Mouse (Mus musculus) liver, embryonic 16.5 days (tissue): Measurements from ENCODE around the gene Faap100. TPM values are rescaled to one million over a fixed set of nuclear protein-coding genes. Genes with fewer than 3 reads are reported as not detected.

Experiments
- ATAC-seq: fragments of 200-750 bp; cut with Nextera tagmentation; 2 replicates; pipeline ENCODE4 v1.8.0; 2017; ENCODE audit warnings: low read depth, mild to moderate bottlenecking, moderate number of reproducible peaks, moderate library complexity
- H3K27ac ChIP-seq: fragments of 300-500 bp; sonication (generic); 2 replicates; pipeline ENCODE4 v1.5.1; 2014; ENCODE audit warnings: mild to moderate bottlenecking, low read length
- H3K27me3 ChIP-seq: fragments of 300-500 bp; sonication (generic); 2 replicates; pipeline ENCODE4 v1.6.1; 2014; ENCODE audit warnings: low read depth, low read length, mixed read lengths; ENCODE audit not compliant: control insufficient read depth, insufficient read depth
- H3K36me3 ChIP-seq: fragments of 300-500 bp; sonication (generic); 2 replicates; pipeline ENCODE4 v1.6.1; 2014; ENCODE audit warnings: mild to moderate bottlenecking; ENCODE audit not compliant: control insufficient read depth, insufficient read depth
- H3K4me1 ChIP-seq: fragments of 300-500 bp; sonication (generic); 2 replicates; pipeline ENCODE4 v1.6.1; 2014; ENCODE audit warnings: low read depth, low read length, mixed read lengths; ENCODE audit not compliant: control insufficient read depth
- H3K4me2 ChIP-seq: fragments of 300-500 bp; sonication (generic); 2 replicates; pipeline ENCODE4 v1.6.1; 2014; ENCODE audit warnings: low read depth, low read length, mixed read lengths
- H3K4me3 ChIP-seq: fragments of 300-500 bp; sonication (generic); 2 replicates; pipeline ENCODE4 v1.5.1; 2014; ENCODE audit warnings: low read depth, mild to moderate bottlenecking, low read length
- H3K9ac ChIP-seq: fragments of 300-500 bp; sonication (generic); 2 replicates; pipeline ENCODE4 v1.6.1; 2014; ENCODE audit warnings: low read depth, low read length
- H3K9me3 ChIP-seq: fragments of 300-500 bp; sonication (generic); replicated peaks from 2 replicates; pipeline ENCODE4 v1.6.1; 2016; ENCODE audit warnings: low read length; ENCODE audit not compliant: control insufficient read depth
- WGBS: fragments of 180-500 bp; shearing (Covaris S2); extraction: QIAGEN DNeasy Blood & Tissue Kit; methylation state at CpG from one replicate; pipeline ENCODE4 v1.1.7; 2014; ENCODE audit not compliant: insufficient replicate concordance; 5-methylcytosine and 5-hydroxymethylcytosine counted together
- microRNA-seq: library from miRNA; unstranded; fragments of <30 nt; microRNA quantifications from one replicate; pipeline ENCODE4, GENCODE M21; 2016
- polyA plus RNA-seq: library from polyadenylated mRNA; unstranded; fragments of >200 nt; fragmentation: Nextera tagmentation; extraction: Ambion mirVana; gene quantifications from 2 replicates; pipeline ENCODE4 v1.2.1, GENCODE M21; 2015

Faap100 gene
- polyA plus RNA-seq, 1 experiment from 2014 or later, result 6.5 TPM

- Histone ChIP-seq H3K4me3 (no peak overlapping the region), H3K36me3 (no peaks in the 10 kb centered on the region), H3K9me3 (no peaks in the 10 kb centered on the region), H3K4me2 (no peak overlapping the region), H3K27me3 (no peaks in the 10 kb centered on the region), H3K27ac (no peak overlapping the region), H3K9ac (no peak overlapping the region), H3K4me1 (peaks cover 6% of the 10 kb centered on the region)
- ATAC-seq, result no peak
- 67% methylated on average over 6 of the region's 6 CpGs for WGBS
These were observed 43.0 kb downstream of the Faap100 start for GRCm38 (mm10) chr11:120335431-120336021.

GRCm38 (mm10) chr11:120320156-120320555 is 58.4 kb downstream of the Faap100 start:
- H3K27me3 ChIP-seq, result no peaks in the 10 kb centered on the region

GRCm38 (mm10) chr11:120319310-120319709 is 59.3 kb downstream of the Faap100 start:
- 62% methylated on average over 5 of the region's 5 CpGs for WGBS
- H3K4me1 ChIP-seq, result peaks cover 20% of the 10 kb centered on the region

More at GRCm38 (mm10) chr11:120320156-120320555, 58.4 kb downstream of the Faap100 start:
- 90% methylated on average over 10 of the region's 10 CpGs for WGBS
- H3K9me3 ChIP-seq, result no peaks in the 10 kb centered on the region
- no peak overlapping the region for H3K27ac ChIP-seq
- ATAC-seq, result no peak
- H3K4me3 ChIP-seq, result no peak overlapping the region
- peaks cover 18% of the 10 kb centered on the region for H3K4me1 ChIP-seq
- no peak overlapping the region for H3K9ac ChIP-seq
- no peaks in the 10 kb centered on the region for H3K36me3 ChIP-seq
- H3K4me2 ChIP-seq, result no peak overlapping the region

More at GRCm38 (mm10) chr11:120319310-120319709, 59.3 kb downstream of the Faap100 start:
- H3K9ac ChIP-seq, result no peak overlapping the region
- no peak overlapping the region for H3K27ac ChIP-seq
- H3K36me3 ChIP-seq, result no peaks in the 10 kb centered on the region
- no peak for ATAC-seq
- H3K27me3 ChIP-seq, result no peaks in the 10 kb centered on the region
- no peak overlapping the region for H3K4me3 ChIP-seq
- no peaks in the 10 kb centered on the region for H3K9me3 ChIP-seq
- H3K4me2 ChIP-seq, result no peak overlapping the region

Small RNAs within 50 kb of the gene (microRNA-seq; reads per million reads assigned to microRNA genes)
- gene Gm23419 (not detected), gene Mir6935 (not detected)

Other genes starting within 250 kb of the Faap100 start
- gene Slc38a10, start 227.4 kb downstream of the Faap100 start, polyA plus RNA-seq, result 36.6 and 42.0 TPM in 2 replicates
- gene Bahcc1, start 145.8 kb downstream of the Faap100 start, polyA plus RNA-seq, result 0.84 TPM in 2 replicates
- 531 and 545 TPM in 2 replicates for gene Actg1, start 30.2 kb downstream of the Faap100 start, polyA plus RNA-seq
- not detected in 2 replicates for gene Fscn2, start 17.2 kb downstream of the Faap100 start, polyA plus RNA-seq
- 18.5 and 19.0 TPM in 2 replicates for gene Nploc4, start 58.9 kb upstream of the Faap100 start, polyA plus RNA-seq
- not detected in 2 replicates for gene Tspan10, start 63.9 kb upstream of the Faap100 start, polyA plus RNA-seq
- gene Pde6g, start 74.7 kb upstream of the Faap100 start, polyA plus RNA-seq, result 0.09 and 0.13 TPM in 2 replicates
- gene Oxld1, start 79.3 kb upstream of the Faap100 start, polyA plus RNA-seq, result 9.1 and 9.3 TPM in 2 replicates
- gene Ccdc137, start 79.4 kb upstream of the Faap100 start, polyA plus RNA-seq, result 15.0 and 15.2 TPM in 2 replicates
- gene Arl16, start 88.8 kb upstream of the Faap100 start, polyA plus RNA-seq, result 12.4 and 12.5 TPM in 2 replicates
- gene Mrpl12, start 105.8 kb upstream of the Faap100 start, polyA plus RNA-seq, result 81.5 and 83.1 TPM in 2 replicates
- 37.0 and 38.9 TPM in 2 replicates for gene Slc25a10, start 113.1 kb upstream of the Faap100 start, polyA plus RNA-seq
- gene Gcgr, start 151.9 kb upstream of the Faap100 start, polyA plus RNA-seq, result 18.7 and 20.7 TPM in 2 replicates
- 38.5 and 39.1 TPM in 2 replicates for gene Mcrip1, start 171.0 kb upstream of the Faap100 start, polyA plus RNA-seq
- gene Ppp1r27, start 172.4 kb upstream of the Faap100 start, polyA plus RNA-seq, result 0.20 and 1.2 TPM in 2 replicates
- 793 and 897 TPM in 2 replicates for gene P4hb, start 194.5 kb upstream of the Faap100 start, polyA plus RNA-seq
- 201 and 205 TPM in 2 replicates for gene Arhgdia, start 202.9 kb upstream of the Faap100 start, polyA plus RNA-seq
- gene Alyref, start 219.6 kb upstream of the Faap100 start, polyA plus RNA-seq, result 52.4 and 87.2 TPM in 2 replicates
- gene Anapc11, start 219.7 kb upstream of the Faap100 start, polyA plus RNA-seq, result 66.8 and 67.8 TPM in 2 replicates
- gene Npb, start 229.7 kb upstream of the Faap100 start, polyA plus RNA-seq, result 16.2 and 16.4 TPM in 2 replicates
- 158 and 184 TPM in 2 replicates for gene Pcyt2, start 239.2 kb upstream of the Faap100 start, polyA plus RNA-seq
- gene Sirt7, start 246.5 kb upstream of the Faap100 start, polyA plus RNA-seq, result 27.3 and 28.0 TPM in 2 replicates